Mouse (Mus musculus): ENCODE measurements around the gene Taf6l.

- no peak for TF ChIP-seq CTCF (IDR thresholded peaks at IDR 0.05; ENCODE audit: borderline replicate concordance, insufficient read depth, low read length)
- TF ChIP-seq POLR2A (IDR thresholded peaks at IDR 0.05; ENCODE audit: low read depth, low read length) = peak; percentile 77
Observed at GRCm38 (mm10) chr19:8741243-8741869, 44.9 kb downstream of the Taf6l start, which contains the start of gene Stx5a.
